Mouse (Mus musculus) erythroblast, embryonic 14.5 days (primary cell): ENCODE measurements around the gene Aimp2.

Source experiments
- GATA1 ChIP-seq: IDR thresholded peaks from 2 replicates; pipeline ENCODE4 v1.6.1; 2012; ENCODE audit warnings: low read length, inconsistent platforms, mixed read lengths
- TAL1 ChIP-seq: IDR thresholded peaks from 3 replicates; pipeline ENCODE4 v1.6.1; 2012; ENCODE audit warnings: low read length, inconsistent platforms, mixed read lengths

DNA sequence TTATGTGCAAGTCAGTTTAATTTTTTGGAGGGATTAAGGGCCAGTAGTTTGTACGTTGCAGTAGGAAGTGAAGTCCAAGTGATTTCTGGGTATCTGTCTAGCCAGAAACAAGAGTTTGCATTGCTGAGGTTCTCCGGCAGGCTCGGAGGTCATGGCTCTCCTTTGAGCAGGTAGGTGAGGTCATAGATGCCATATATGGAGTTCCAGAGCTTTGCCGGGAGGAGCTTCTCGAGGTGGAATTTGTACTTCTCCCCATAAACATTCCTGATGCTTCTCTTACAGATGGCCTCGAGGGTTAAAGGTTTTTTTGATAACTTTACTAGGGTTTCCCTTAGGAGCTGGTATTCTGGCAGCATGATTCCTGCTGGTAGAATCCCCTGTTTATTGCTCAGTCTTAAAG, 18.9 kb downstream of the Aimp2 start:
- no peak for TF ChIP-seq GATA1
- no peak for TF ChIP-seq TAL1
